ENCODE assay signal across 9 mouse cellular contexts in genomic region chr11:79229561-79230250, GRCm38 (mm10). TPM values are rescaled to one million over a fixed set of nuclear protein-coding genes. Genes with fewer than 3 reads are reported as not detected.
A peak's percentile ranks its signal among the peaks of the same experiment; 100 is the strongest.
DNase-seq lines count a peak whose midpoint lies in the region; ATAC-seq lines count a peak whose summit lies in the region.
"Had no signal": no experiment of that assay in that cellular context is flagged by ENCODE, and none has a peak within 500 bp of the region (broad histone marks: within the 10 kb centered on the region; RNA-seq: fewer than 3 reads in every experiment).

No protein-coding gene starts in this region.

- no peaks in the 10 kb centered on the region for H3K27me3 ChIP-seq in lung, embryonic 15.5 days
- H3K27me3 ChIP-seq in neural tube, embryonic 15.5 days (replicated peaks), result no peaks in the 10 kb centered on the region
- H3K27me3 ChIP-seq: heart, embryonic 15.5 days had no signal

- peak; percentile 67 for ATAC-seq in lung, embryonic 15.5 days (ENCODE audit: borderline replicate concordance, extremely low read depth, low FRiP score, low TSS enrichment)
- peak; percentile 47 for ATAC-seq in neural tube, embryonic 15.5 days (ENCODE audit: low FRiP score)

- DNase-seq in lung, postnatal 25 days (ENCODE audit: low spot score), result no peak
- DNase-seq in adrenal gland, postnatal 10 days, result peak; percentile 59
- DNase-seq in cerebellum, postnatal 36 days, result peak; percentile 63 to 71
- DNase-seq in kidney, adult 8-10 months, result peak; percentile 57 to 64
- DNase-seq in frontal cortex, postnatal 36 days (ENCODE audit: low spot score in 2 of 2), result no peak
- no peak for DNase-seq in left cerebral cortex, postnatal 25 days (ENCODE audit: low spot score in 2 of 2)

- 68% methylated on average over 11 of the region's 11 CpGs for WGBS in lung, embryonic 15.5 days
- 68% methylated on average over 11 of the region's 11 CpGs for WGBS in neural tube, embryonic 15.5 days

- no peaks in the 10 kb centered on the region for H3K36me3 ChIP-seq in lung, embryonic 15.5 days
- H3K36me3 ChIP-seq in neural tube, embryonic 15.5 days, result no peaks in the 10 kb centered on the region
- H3K36me3 ChIP-seq: heart, embryonic 15.5 days had no signal

- H3K4me3 ChIP-seq in lung, embryonic 15.5 days, result no peak overlapping the region
- H3K4me3 ChIP-seq in neural tube, embryonic 15.5 days (replicated peaks), result no peak overlapping the region
- H3K4me3 ChIP-seq: heart, embryonic 15.5 days had no signal

- no peak overlapping the region for H3K4me2 ChIP-seq in lung, embryonic 15.5 days
- H3K4me2 ChIP-seq in neural tube, embryonic 15.5 days, result no peak overlapping the region
- H3K4me2 ChIP-seq: heart, embryonic 15.5 days had no signal

- H3K9me3 ChIP-seq in lung, embryonic 15.5 days, result no peaks in the 10 kb centered on the region
- H3K9me3 ChIP-seq in neural tube, embryonic 15.5 days (replicated peaks), result no peaks in the 10 kb centered on the region
- H3K9me3 ChIP-seq: heart, embryonic 15.5 days had no signal

- H3K27ac ChIP-seq in lung, embryonic 15.5 days, result no peak overlapping the region
- H3K27ac ChIP-seq in neural tube, embryonic 15.5 days (replicated peaks), result peak overlapping the region; percentile 46; the same call in 1 of the 2 replicates
- H3K27ac ChIP-seq: heart, embryonic 15.5 days had no signal

- no peak overlapping the region for H3K9ac ChIP-seq in lung, embryonic 15.5 days
- no peak overlapping the region for H3K9ac ChIP-seq in neural tube, embryonic 15.5 days (replicated peaks)
- H3K9ac ChIP-seq: heart, embryonic 15.5 days had no signal

- H3K4me1 ChIP-seq in lung, embryonic 15.5 days, result peaks cover 13% of the 10 kb centered on the region
- H3K4me1 ChIP-seq in neural tube, embryonic 15.5 days, result peaks cover 11% of the 10 kb centered on the region

- intact Hi-C loops in left cerebral cortex, postnatal 25 days (cut with DNase I), result loop anchor here (10.0 kb wide), 1 partner anchor 195 kb away; no protein-coding TSS in a partner anchor

RNA-seq across cellular contexts. Expression of gene Wsb1, which starts 24.8 kb away (rescaled TPM):
- polyA plus RNA-seq in lung, embryonic 15.5 days (2015; fragmentation: Nextera tagmentation; extraction: Ambion mirVana), result 216 and 218 TPM in 2 replicates
- total RNA-seq in adrenal gland, postnatal 10 days (2021), result 10 to 100 TPM; 50.3 to 68.1 TPM
- polyA plus RNA-seq in neural tube, embryonic 15.5 days (2015; fragmentation: Nextera tagmentation; extraction: Ambion mirVana), result 415 and 444 TPM in 2 replicates
- total RNA-seq in left cerebral cortex, postnatal 25 days (2021), result 10 to 100 TPM; 64.7 to 78.4 TPM

Comparison
In these comparisons a context has a peak if more than half of its experiments do, and no peak if none do; other contexts are left out.
1. DNase-seq: peak in adrenal gland, postnatal 10 days (single experiment), cerebellum, postnatal 36 days (2 of 2) and kidney, adult 8-10 months (2 of 2); none in lung, postnatal 25 days (single experiment), frontal cortex, postnatal 36 days (0 of 2) and left cerebral cortex, postnatal 25 days (0 of 2).